Mouse (Mus musculus): ENCODE data around the gene Snrpe. TPM values are rescaled to one million over a fixed set of nuclear protein-coding genes. Genes with fewer than 3 reads are reported as not detected.

The Snrpe gene
- polyA plus RNA-seq, 1 experiment from 2014 or later = 449 TPM

- Histone ChIP-seq H3K4me2 (ENCODE audit: low read depth, low read length) (no peak overlapping the region), H3K27me3 (ENCODE audit: control insufficient read depth, insufficient read depth, low read length) (no peaks in the 10 kb centered on the region), H3K4me3 (ENCODE audit: low read depth, low read length) (no peak overlapping the region), H3K9me3 (ENCODE audit: control insufficient read depth, low read length) (no peaks in the 10 kb centered on the region), H3K27ac (ENCODE audit: low read depth, low read length) (no peak overlapping the region), H3K9ac (replicated peaks; ENCODE audit: low read depth, low read length) (no peak overlapping the region), H3K36me3 (ENCODE audit: control insufficient read depth, insufficient read depth, low read length) (peaks cover 57% of the 10 kb centered on the region), H3K4me1 (ENCODE audit: control insufficient read depth, insufficient read depth, low read length) (no peaks in the 10 kb centered on the region)
- ATAC-seq (ENCODE audit: low read depth) = no peak
- 78% methylated on average over 2 of the region's 2 CpGs for WGBS
Measured at GRCm38 (mm10) chr1:133625052-133625451, 15.0 kb upstream of the Snrpe start.

- no peak for ATAC-seq (ENCODE audit: low read depth)
- H3K4me3 ChIP-seq (ENCODE audit: low read depth, low read length) = no peak overlapping the region
- no peaks in the 10 kb centered on the region for H3K27me3 ChIP-seq (ENCODE audit: control insufficient read depth, insufficient read depth, low read length)
- H3K4me2 ChIP-seq (ENCODE audit: low read depth, low read length) = no peak overlapping the region
- WGBS = 86% methylated on average over 8 of the region's 8 CpGs
- H3K4me1 ChIP-seq (ENCODE audit: control insufficient read depth, insufficient read depth, low read length) = no peaks in the 10 kb centered on the region
- H3K9me3 ChIP-seq (ENCODE audit: control insufficient read depth, low read length) = no peaks in the 10 kb centered on the region
- peaks cover 26% of the 10 kb centered on the region for H3K36me3 ChIP-seq (ENCODE audit: control insufficient read depth, insufficient read depth, low read length)
- no peak overlapping the region for H3K27ac ChIP-seq (ENCODE audit: low read depth, low read length)
- no peak overlapping the region for H3K9ac ChIP-seq (replicated peaks; ENCODE audit: low read depth, low read length)
Measured at GRCm38 (mm10) chr1:133618311-133618710, 8.2 kb upstream of the Snrpe start.

- Histone ChIP-seq H3K4me2 (ENCODE audit: low read depth, low read length) (no peak overlapping the region), H3K9me3 (ENCODE audit: control insufficient read depth, low read length) (no peaks in the 10 kb centered on the region), H3K36me3 (ENCODE audit: control insufficient read depth, insufficient read depth, low read length) (peaks cover 22% of the 10 kb centered on the region), H3K9ac (replicated peaks; ENCODE audit: low read depth, low read length) (no peak overlapping the region), H3K27ac (ENCODE audit: low read depth, low read length) (no peak overlapping the region), H3K27me3 (ENCODE audit: control insufficient read depth, insufficient read depth, low read length) (no peaks in the 10 kb centered on the region), H3K4me1 (ENCODE audit: control insufficient read depth, insufficient read depth, low read length) (no peaks in the 10 kb centered on the region), H3K4me3 (ENCODE audit: low read depth, low read length) (no peak overlapping the region)
- ATAC-seq (ENCODE audit: low read depth) = no peak
- WGBS = 80% methylated on average over 2 of the region's 2 CpGs
Measured at GRCm38 (mm10) chr1:133617908-133618307, 7.8 kb upstream of the Snrpe start.

GRCm38 (mm10) chr1:133613817-133614216, 3.7 kb upstream of the Snrpe start:
- H3K36me3 ChIP-seq (ENCODE audit: control insufficient read depth, insufficient read depth, low read length) = peaks cover 4% of the 10 kb centered on the region
- WGBS = 75% methylated on average over 3 of the region's 3 CpGs
- ATAC-seq (ENCODE audit: low read depth) = no peak
- H3K9ac ChIP-seq (replicated peaks; ENCODE audit: low read depth, low read length) = no peak overlapping the region
- H3K4me1 ChIP-seq (ENCODE audit: control insufficient read depth, insufficient read depth, low read length) = peaks cover 5% of the 10 kb centered on the region
- no peak overlapping the region for H3K4me2 ChIP-seq (ENCODE audit: low read depth, low read length)
- no peaks in the 10 kb centered on the region for H3K27me3 ChIP-seq (ENCODE audit: control insufficient read depth, insufficient read depth, low read length)
- no peak overlapping the region for H3K4me3 ChIP-seq (ENCODE audit: low read depth, low read length)
- no peaks in the 10 kb centered on the region for H3K9me3 ChIP-seq (ENCODE audit: control insufficient read depth, low read length)
- H3K27ac ChIP-seq (ENCODE audit: low read depth, low read length) = no peak overlapping the region

- Histone ChIP-seq H3K36me3 (ENCODE audit: control insufficient read depth, insufficient read depth, low read length) (peaks cover 17% of the 10 kb centered on the region), H3K27ac (ENCODE audit: low read depth, low read length) (no peak overlapping the region), H3K27me3 (ENCODE audit: control insufficient read depth, insufficient read depth, low read length) (no peaks in the 10 kb centered on the region), H3K4me1 (ENCODE audit: control insufficient read depth, insufficient read depth, low read length) (peaks cover 5% of the 10 kb centered on the region), H3K4me3 (ENCODE audit: low read depth, low read length) (no peak overlapping the region), H3K4me2 (ENCODE audit: low read depth, low read length) (no peak overlapping the region), H3K9ac (replicated peaks; ENCODE audit: low read depth, low read length) (no peak overlapping the region), H3K9me3 (ENCODE audit: control insufficient read depth, low read length) (no peaks in the 10 kb centered on the region)
- WGBS = 56% methylated on average over 1 of the region's 1 CpGs
- ATAC-seq (ENCODE audit: low read depth) = no peak
Measured at GRCm38 (mm10) chr1:133611436-133611835, 1.3 kb upstream of the Snrpe start.

- H3K27me3 ChIP-seq (ENCODE audit: control insufficient read depth, insufficient read depth, low read length) = no peaks in the 10 kb centered on the region
- no peak overlapping the region for H3K9ac ChIP-seq (replicated peaks; ENCODE audit: low read depth, low read length)
- 52% methylated on average over 6 of the region's 6 CpGs for WGBS
- peaks cover 5% of the 10 kb centered on the region for H3K4me1 ChIP-seq (ENCODE audit: control insufficient read depth, insufficient read depth, low read length)
- ATAC-seq (ENCODE audit: low read depth) = peak; percentile 25
- no peak overlapping the region for H3K27ac ChIP-seq (ENCODE audit: low read depth, low read length)
- peaks cover 16% of the 10 kb centered on the region for H3K36me3 ChIP-seq (ENCODE audit: control insufficient read depth, insufficient read depth, low read length)
- no peak overlapping the region for H3K4me3 ChIP-seq (ENCODE audit: low read depth, low read length)
- H3K9me3 ChIP-seq (ENCODE audit: control insufficient read depth, low read length) = no peaks in the 10 kb centered on the region
- no peak overlapping the region for H3K4me2 ChIP-seq (ENCODE audit: low read depth, low read length)
Measured at GRCm38 (mm10) chr1:133610601-133611000, 510 bp upstream of the Snrpe start.

- Histone ChIP-seq H3K4me3 (ENCODE audit: low read depth, low read length) (no peak overlapping the region), H3K27me3 (ENCODE audit: control insufficient read depth, insufficient read depth, low read length) (no peaks in the 10 kb centered on the region), H3K4me1 (ENCODE audit: control insufficient read depth, insufficient read depth, low read length) (no peaks in the 10 kb centered on the region), H3K9ac (replicated peaks; ENCODE audit: low read depth, low read length) (no peak overlapping the region), H3K27ac (ENCODE audit: low read depth, low read length) (no peak overlapping the region), H3K36me3 (ENCODE audit: control insufficient read depth, insufficient read depth, low read length) (peaks cover 51% of the 10 kb centered on the region), H3K9me3 (ENCODE audit: control insufficient read depth, low read length) (no peaks in the 10 kb centered on the region), H3K4me2 (ENCODE audit: low read depth, low read length) (no peak overlapping the region)
- ATAC-seq (ENCODE audit: low read depth) = no peak
- WGBS = 98% methylated on average over 4 of the region's 4 CpGs
Measured at GRCm38 (mm10) chr1:133603174-133603573, 6.9 kb downstream of the Snrpe start.

GRCm38 (mm10) chr1:133596298-133597007, 13.6 kb downstream of the Snrpe start:
- Histone ChIP-seq H3K4me3 (ENCODE audit: low read depth, low read length) (no peak overlapping the region), H3K36me3 (ENCODE audit: control insufficient read depth, insufficient read depth, low read length) (peaks cover 1% of the 10 kb centered on the region), H3K4me2 (ENCODE audit: low read depth, low read length) (no peak overlapping the region), H3K9ac (replicated peaks; ENCODE audit: low read depth, low read length) (no peak overlapping the region; the same call in 1 of the 2 replicates), H3K9me3 (ENCODE audit: control insufficient read depth, low read length) (no peaks in the 10 kb centered on the region), H3K4me1 (ENCODE audit: control insufficient read depth, insufficient read depth, low read length) (peaks cover 6% of the 10 kb centered on the region; the same call in 1 of the 2 replicates), H3K27ac (ENCODE audit: low read depth, low read length) (peak overlapping the region; percentile 62), H3K27me3 (ENCODE audit: control insufficient read depth, insufficient read depth, low read length) (no peaks in the 10 kb centered on the region)
- 12% methylated on average over 4 of the region's 4 CpGs for WGBS
- ATAC-seq (ENCODE audit: low read depth) = no peak; the same call in 1 of the 2 replicates

GRCm38 (mm10) chr1:133585995-133586537, 24.0 kb downstream of the Snrpe start:
- WGBS = 74% methylated on average over 6 of the region's 6 CpGs
- H3K4me1 ChIP-seq (ENCODE audit: control insufficient read depth, insufficient read depth, low read length) = no peaks in the 10 kb centered on the region
- H3K27ac ChIP-seq (ENCODE audit: low read depth, low read length) = no peak overlapping the region
- H3K27me3 ChIP-seq (ENCODE audit: control insufficient read depth, insufficient read depth, low read length) = no peaks in the 10 kb centered on the region
- H3K4me3 ChIP-seq (ENCODE audit: low read depth, low read length) = no peak overlapping the region
- H3K36me3 ChIP-seq (ENCODE audit: control insufficient read depth, insufficient read depth, low read length) = no peaks in the 10 kb centered on the region
- no peaks in the 10 kb centered on the region for H3K9me3 ChIP-seq (ENCODE audit: control insufficient read depth, low read length)
- H3K9ac ChIP-seq (replicated peaks; ENCODE audit: low read depth, low read length) = no peak overlapping the region
- no peak for ATAC-seq (ENCODE audit: low read depth)
- H3K4me2 ChIP-seq (ENCODE audit: low read depth, low read length) = no peak overlapping the region
